Mouse (Mus musculus): ENCODE measurements at regions not wholly inside any gene's neighbourhood (a gene's known extent, or its start where the extent isn't known, plus 50 kb on each side); places are given as distances from the start of the nearest gene placed in this dataset.

GRCm38 (mm10) chr12:15741219-15741618 lies 75.5 kb downstream of the Trib2 start:
- intact Hi-C loops (cut with DNase I) = no loop called here

GRCm38 (mm10) chr12:15738989-15739388 lies 77.7 kb downstream of the Trib2 start:
- intact Hi-C loops (cut with DNase I) = no loop called here
- no peak for DNase-seq

More at GRCm38 (mm10) chr12:15741219-15741618, 75.5 kb downstream of the Trib2 start:
- DNase-seq = no peak

- intact Hi-C loops (cut with DNase I) = no loop called here
- DNase-seq = no peak
Observed at GRCm38 (mm10) chr12:15731261-15731660, 85.5 kb downstream of the Trib2 start.

GRCm38 (mm10) chr12:15729696-15730095 lies 87.0 kb downstream of the Trib2 start:
- no peak for DNase-seq
- intact Hi-C loops (cut with DNase I) = no loop called here

GRCm38 (mm10) chr12:15723529-15723928 lies 93.2 kb downstream of the Trib2 start:
- DNase-seq = no peak
- intact Hi-C loops (cut with DNase I) = no loop called here

GRCm38 (mm10) chr12:15722161-15722560 lies 94.6 kb downstream of the Trib2 start:
- no peak for DNase-seq
- intact Hi-C loops (cut with DNase I) = no loop called here

- DNase-seq = no peak
- intact Hi-C loops (cut with DNase I) = no loop called here
Observed at GRCm38 (mm10) chr12:15720171-15720570, 96.6 kb downstream of the Trib2 start.

GRCm38 (mm10) chr12:15718827-15719226 lies 97.9 kb downstream of the Trib2 start:
- intact Hi-C loops (cut with DNase I) = no loop called here
- no peak for DNase-seq

- intact Hi-C loops (cut with DNase I) = no loop called here
- DNase-seq = peak in 1 of 2 experiments; percentile 32
Observed at GRCm38 (mm10) chr12:15717989-15718388, 98.7 kb downstream of the Trib2 start.

- intact Hi-C loops (cut with DNase I) = no loop called here
- no peak for DNase-seq
Observed at GRCm38 (mm10) chr12:15717342-15717741, 99.4 kb downstream of the Trib2 start.

- no peak for DNase-seq
- intact Hi-C loops (cut with DNase I) = no loop called here
Observed at GRCm38 (mm10) chr12:15713623-15714022, 103.1 kb downstream of the Trib2 start.

- intact Hi-C loops (cut with DNase I) = loop anchor here (5.0 kb wide), 1 partner anchor 100 kb away; no protein-coding TSS in a partner anchor
- no peak for DNase-seq
Observed at GRCm38 (mm10) chr12:15707570-15708095, 109.1 kb downstream of the Trib2 start.

GRCm38 (mm10) chr12:15704412-15704811 lies 112.3 kb downstream of the Trib2 start:
- intact Hi-C loops (cut with DNase I) = no loop called here
- DNase-seq = peak; percentile 47 to 65

GRCm38 (mm10) chr12:15702137-15702536 lies 114.6 kb downstream of the Trib2 start:
- intact Hi-C loops (cut with DNase I) = no loop called here
- DNase-seq = no peak

GRCm38 (mm10) chr12:15698829-15699228 lies 117.9 kb downstream of the Trib2 start:
- peak in 1 of 2 experiments; percentile 31 for DNase-seq
- intact Hi-C loops (cut with DNase I) = loop anchor here (5.0 kb wide), 1 partner anchor 103 kb away; no protein-coding TSS in a partner anchor

- peak in 1 of 2 experiments; percentile 25 for DNase-seq
Observed at GRCm38 (mm10) chr12:15698042-15698771, 118.5 kb downstream of the Trib2 start.

GRCm38 (mm10) chr12:15688342-15688741 lies 128.4 kb downstream of the Trib2 start:
- intact Hi-C loops (cut with DNase I) = no loop called here
- no peak for DNase-seq

More at GRCm38 (mm10) chr12:15698042-15698771, 118.5 kb downstream of the Trib2 start:
- intact Hi-C loops (cut with DNase I) = loop anchor here (5.0 kb wide), 1 partner anchor 104 kb away; no protein-coding TSS in a partner anchor

GRCm38 (mm10) chr12:15684311-15684710 lies 132.4 kb downstream of the Trib2 start:
- intact Hi-C loops (cut with DNase I) = no loop called here
- no peak for DNase-seq

GRCm38 (mm10) chr12:15681678-15682355 lies 134.9 kb downstream of the Trib2 start:
- DNase-seq = no peak
- intact Hi-C loops (cut with DNase I) = no loop called here

- DNase-seq = no peak
Observed at GRCm38 (mm10) chr12:15676127-15676526, 140.6 kb downstream of the Trib2 start.

GRCm38 (mm10) chr12:15659755-15660154 lies 157.0 kb downstream of the Trib2 start:
- DNase-seq = no peak
- intact Hi-C loops (cut with DNase I) = no loop called here

More at GRCm38 (mm10) chr12:15676127-15676526, 140.6 kb downstream of the Trib2 start:
- intact Hi-C loops (cut with DNase I) = no loop called here

Data from gastrocnemius, postnatal 36 days (tissue).